Mouse (Mus musculus): ENCODE measurements at regions not wholly inside any gene's neighbourhood (a gene's known extent, or its start where the extent isn't known, plus 50 kb on each side); places are given as distances from the start of the nearest gene placed in this dataset.

GRCm38 (mm10) chr3:39888376-39888775, 642.7 kb upstream of the Intu start:
- H3K27me3 ChIP-seq (ENCODE audit: control insufficient read depth, insufficient read depth, low read length): no peaks in the 10 kb centered on the region
- H3K4me1 ChIP-seq (ENCODE audit: control insufficient read depth, insufficient read depth, low read length): no peaks in the 10 kb centered on the region
- no peaks in the 10 kb centered on the region for H3K36me3 ChIP-seq (ENCODE audit: control insufficient read depth, insufficient read depth, low read length)
- TF ChIP-seq POLR2A (IDR thresholded peaks at IDR 0.05; ENCODE audit: borderline replicate concordance, extremely low read depth, insufficient read depth, insufficient read length): no peak
- no peak overlapping the region for H3K27ac ChIP-seq (replicated peaks; ENCODE audit: low read depth, low read length)
- H3K4me3 ChIP-seq (replicated peaks; ENCODE audit: low read length): no peak overlapping the region
- H3K9me3 ChIP-seq (ENCODE audit: control insufficient read depth, low read length): no peaks in the 10 kb centered on the region
- ATAC-seq (ENCODE audit: low FRiP score, low read depth): no peak
- WGBS: 89% methylated on average over 5 of the region's 5 CpGs
- H3K4me2 ChIP-seq (replicated peaks; ENCODE audit: low read depth, low read length, severe bottlenecking): no peak overlapping the region
- H3K9ac ChIP-seq (ENCODE audit: low read depth, low read length, severe bottlenecking): no peak overlapping the region
- no peak for DNase-seq (ENCODE audit: low spot score)

GRCm38 (mm10) chr3:39889222-39889621, 641.9 kb upstream of the Intu start:
- no peaks in the 10 kb centered on the region for H3K36me3 ChIP-seq (ENCODE audit: control insufficient read depth, insufficient read depth, low read length)
- H3K4me3 ChIP-seq (replicated peaks; ENCODE audit: low read length): no peak overlapping the region
- no peaks in the 10 kb centered on the region for H3K4me1 ChIP-seq (ENCODE audit: control insufficient read depth, insufficient read depth, low read length)
- H3K9ac ChIP-seq (ENCODE audit: low read depth, low read length, severe bottlenecking): no peak overlapping the region
- 68% methylated on average over 2 of the region's 2 CpGs for WGBS
- no peak for TF ChIP-seq POLR2A (IDR thresholded peaks at IDR 0.05; ENCODE audit: borderline replicate concordance, extremely low read depth, insufficient read depth, insufficient read length)
- no peak overlapping the region for H3K27ac ChIP-seq (replicated peaks; ENCODE audit: low read depth, low read length)
- no peaks in the 10 kb centered on the region for H3K27me3 ChIP-seq (ENCODE audit: control insufficient read depth, insufficient read depth, low read length)
- no peaks in the 10 kb centered on the region for H3K9me3 ChIP-seq (ENCODE audit: control insufficient read depth, low read length)
- no peak overlapping the region for H3K4me2 ChIP-seq (replicated peaks; ENCODE audit: low read depth, low read length, severe bottlenecking)
- no peak for DNase-seq (ENCODE audit: low spot score)
- ATAC-seq (ENCODE audit: low FRiP score, low read depth): no peak

- Histone ChIP-seq H3K9ac (ENCODE audit: low read depth, low read length, severe bottlenecking) (no peak overlapping the region), H3K36me3 (ENCODE audit: control insufficient read depth, insufficient read depth, low read length) (no peaks in the 10 kb centered on the region), H3K27me3 (ENCODE audit: control insufficient read depth, insufficient read depth, low read length) (no peaks in the 10 kb centered on the region), H3K4me2 (replicated peaks; ENCODE audit: low read depth, low read length, severe bottlenecking) (no peak overlapping the region), H3K4me3 (replicated peaks; ENCODE audit: low read length) (no peak overlapping the region), H3K4me1 (ENCODE audit: control insufficient read depth, insufficient read depth, low read length) (no peaks in the 10 kb centered on the region), H3K27ac (replicated peaks; ENCODE audit: low read depth, low read length) (no peak overlapping the region), H3K9me3 (ENCODE audit: control insufficient read depth, low read length) (no peaks in the 10 kb centered on the region)
- WGBS: 61% methylated on average over 5 of the region's 5 CpGs
- no peak for TF ChIP-seq POLR2A (IDR thresholded peaks at IDR 0.05; ENCODE audit: borderline replicate concordance, extremely low read depth, insufficient read depth, insufficient read length)
- DNase-seq (ENCODE audit: low spot score) (no peak), ATAC-seq (ENCODE audit: low FRiP score, low read depth) (no peak)
Measured at GRCm38 (mm10) chr3:39898961-39899360, 632.1 kb upstream of the Intu start.

- Histone ChIP-seq H3K27ac (replicated peaks; ENCODE audit: low read depth, low read length) (no peak overlapping the region), H3K9ac (ENCODE audit: low read depth, low read length, severe bottlenecking) (no peak overlapping the region), H3K9me3 (ENCODE audit: control insufficient read depth, low read length) (no peaks in the 10 kb centered on the region), H3K27me3 (ENCODE audit: control insufficient read depth, insufficient read depth, low read length) (no peaks in the 10 kb centered on the region), H3K4me2 (replicated peaks; ENCODE audit: low read depth, low read length, severe bottlenecking) (no peak overlapping the region), H3K36me3 (ENCODE audit: control insufficient read depth, insufficient read depth, low read length) (no peaks in the 10 kb centered on the region), H3K4me1 (ENCODE audit: control insufficient read depth, insufficient read depth, low read length) (no peaks in the 10 kb centered on the region; the same call in 1 of the 2 replicates), H3K4me3 (replicated peaks; ENCODE audit: low read length) (no peak overlapping the region)
- 49% methylated on average over 2 of the region's 2 CpGs for WGBS
- ATAC-seq (ENCODE audit: low FRiP score, low read depth) (no peak), DNase-seq (ENCODE audit: low spot score) (no peak)
- no peak for TF ChIP-seq POLR2A (IDR thresholded peaks at IDR 0.05; ENCODE audit: borderline replicate concordance, extremely low read depth, insufficient read depth, insufficient read length)
Measured at GRCm38 (mm10) chr3:39900207-39900606, 630.9 kb upstream of the Intu start.

GRCm38 (mm10) chr3:39904377-39904776, 626.7 kb upstream of the Intu start:
- no peaks in the 10 kb centered on the region for H3K36me3 ChIP-seq (ENCODE audit: control insufficient read depth, insufficient read depth, low read length)
- no peaks in the 10 kb centered on the region for H3K9me3 ChIP-seq (ENCODE audit: control insufficient read depth, low read length)
- no peak overlapping the region for H3K9ac ChIP-seq (ENCODE audit: low read depth, low read length, severe bottlenecking)
- H3K4me2 ChIP-seq (replicated peaks; ENCODE audit: low read depth, low read length, severe bottlenecking): no peak overlapping the region
- no peak overlapping the region for H3K27ac ChIP-seq (replicated peaks; ENCODE audit: low read depth, low read length)
- no peak for ATAC-seq (ENCODE audit: low FRiP score, low read depth)
- H3K4me1 ChIP-seq (ENCODE audit: control insufficient read depth, insufficient read depth, low read length): no peaks in the 10 kb centered on the region; the same call in 1 of the 2 replicates
- no peak for DNase-seq (ENCODE audit: low spot score)
- TF ChIP-seq POLR2A (IDR thresholded peaks at IDR 0.05; ENCODE audit: borderline replicate concordance, extremely low read depth, insufficient read depth, insufficient read length): no peak
- 63% methylated on average over 3 of the region's 3 CpGs for WGBS
- H3K4me3 ChIP-seq (replicated peaks; ENCODE audit: low read length): no peak overlapping the region
- no peaks in the 10 kb centered on the region for H3K27me3 ChIP-seq (ENCODE audit: control insufficient read depth, insufficient read depth, low read length)
